Mouse (Mus musculus) MEL (cell line): ENCODE measurements at regions not wholly inside any gene's neighbourhood (a gene's known extent, or its start where the extent isn't known, plus 50 kb on each side); places are given as distances from the start of the nearest gene placed in this dataset.

Source experiments
- DNase-seq: peaks from one replicate; pipeline ENCODE4 v3.0.0; 2011; ENCODE audit warnings: low read depth, low spot score
- H3K27ac ChIP-seq: 2 replicates; pipeline ENCODE4 v1.5.1; 2012; ENCODE audit warnings: low read depth, mild to moderate bottlenecking, control low read depth, low read length, moderate library complexity; ENCODE audit not compliant: control insufficient read depth
- H3K27me3 ChIP-seq, 2 experiments: fragments of 150-350 bp in 1 of 2; sonication (generic) in 1 of 2; 2 replicates each; pipeline ENCODE4 v1.6.1; 2012; ENCODE audit warnings: low read length in 2 of 2, mild to moderate bottlenecking in 2 of 2, improper control_type of control experiment in 1 of 2, moderate library complexity in 1 of 2; ENCODE audit not compliant: insufficient read depth in 2 of 2, control insufficient read depth in 1 of 2
- H3K36me3 ChIP-seq, 2 experiments: 2 replicates each; pipeline ENCODE4 v1.6.1; 2012 to 2014; ENCODE audit warnings: low read length in 2 of 2, improper control_type of control experiment in 1 of 2, inconsistent platforms in 1 of 2, mild to moderate bottlenecking in 1 of 2; ENCODE audit not compliant: insufficient read depth in 2 of 2, control insufficient read depth in 1 of 2
- H3K4me1 ChIP-seq, 2 experiments: fragments of 150-350 bp in 1 of 2; sonication (generic) in 1 of 2; 2 replicates each; pipeline ENCODE4 v1.6.1; 2012; ENCODE audit warnings: low read length in 2 of 2, improper control_type of control experiment in 1 of 2, mild to moderate bottlenecking in 1 of 2; ENCODE audit not compliant: insufficient read depth in 2 of 2, control insufficient read depth in 1 of 2
- H3K4me3 ChIP-seq, 2 experiments: fragments of 150-350 bp in 1 of 2; sonication (generic) in 1 of 2; 2 replicates each; pipeline ENCODE4 v1.5.1; 2012; ENCODE audit warnings: low read depth in 2 of 2, low read length in 2 of 2, mild to moderate bottlenecking in 2 of 2, moderate library complexity in 2 of 2, control low read depth in 1 of 2, improper control_type of control experiment in 1 of 2; ENCODE audit not compliant: control insufficient read depth in 1 of 2, insufficient read depth in 1 of 2
- H3K79me2 ChIP-seq: 2 replicates; pipeline ENCODE4 v1.6.1; 2012; ENCODE audit warnings: mild to moderate bottlenecking, low read length, moderate library complexity; ENCODE audit not compliant: control insufficient read depth, poor library complexity, insufficient read depth
- H3K9ac ChIP-seq: 2 replicates; pipeline ENCODE4 v1.6.1; 2012; ENCODE audit warnings: low read depth, mild to moderate bottlenecking, control low read depth, low read length, moderate library complexity; ENCODE audit not compliant: control insufficient read depth, poor library complexity, severe bottlenecking
- H3K9me3 ChIP-seq: fragments of 150-350 bp; sonication (generic); replicated peaks from 2 replicates; pipeline ENCODE4 v1.6.1; 2012; ENCODE audit warnings: mild to moderate bottlenecking, low read length, improper control_type of control experiment, moderate library complexity; ENCODE audit not compliant: insufficient read depth
- CHD1 ChIP-seq: IDR thresholded peaks from 2 replicates; pipeline ENCODE4 v1.6.1; 2012; ENCODE audit warnings: low read depth, mild to moderate bottlenecking, inconsistent platforms, low read length, improper control_type of control experiment
- CHD2 ChIP-seq: IDR thresholded peaks from 2 replicates; pipeline ENCODE4 v1.6.1; 2011; ENCODE audit warnings: low read length, improper control_type of control experiment
- E2F4 ChIP-seq: IDR thresholded peaks from 2 replicates; pipeline ENCODE4 v1.6.1; 2011; ENCODE audit warnings: low read depth, low read length, improper control_type of control experiment, borderline replicate concordance
- JUND ChIP-seq: IDR thresholded peaks from 2 replicates; pipeline ENCODE4 v1.6.1; 2011; ENCODE audit warnings: low read depth, mild to moderate bottlenecking, improper control_type of control experiment, low read length
- MAX ChIP-seq: IDR thresholded peaks from 2 replicates; pipeline ENCODE4 v1.6.1; 2011; ENCODE audit warnings: low read length, improper control_type of control experiment
- MAZ ChIP-seq: IDR thresholded peaks from 2 replicates; pipeline ENCODE4 v1.6.1; 2012; ENCODE audit warnings: low read depth, mild to moderate bottlenecking, inconsistent platforms, low read length, improper control_type of control experiment
- MEF2A ChIP-seq: IDR thresholded peaks from 2 replicates; pipeline ENCODE4 v1.6.1; 2014; ENCODE audit warnings: low read depth, mild to moderate bottlenecking, inconsistent platforms, low read length, improper control_type of control experiment; ENCODE audit not compliant: poor library complexity, insufficient replicate concordance, severe bottlenecking; ENCODE audit errors: extremely low read depth
- MYB ChIP-seq: IDR thresholded peaks from 2 replicates; pipeline ENCODE4 v1.6.1; 2011; ENCODE audit warnings: mild to moderate bottlenecking, low read depth, low read length, improper control_type of control experiment
- MYC ChIP-seq: IDR thresholded peaks from 2 replicates; pipeline ENCODE4 v1.6.1; 2011; ENCODE audit warnings: low read depth, mild to moderate bottlenecking, low read length, improper control_type of control experiment, moderate library complexity
- NRF1 ChIP-seq: IDR thresholded peaks from 2 replicates; pipeline ENCODE4 v1.6.1; 2014; ENCODE audit warnings: low read depth, mild to moderate bottlenecking, inconsistent platforms, low read length, improper control_type of control experiment, moderate library complexity; ENCODE audit not compliant: poor library complexity, insufficient read depth, severe bottlenecking
- POLR2A ChIP-seq, 2 experiments: IDR thresholded peaks; 2 replicates each; pipeline ENCODE4 v1.6.1; 2011 to 2012; ENCODE audit warnings: low read length in 2 of 2, mild to moderate bottlenecking in 2 of 2, control low read depth in 1 of 2, improper control_type of control experiment in 1 of 2, low read depth in 1 of 2, moderate library complexity in 1 of 2; ENCODE audit not compliant: control insufficient read depth in 1 of 2, insufficient read depth in 1 of 2, poor library complexity in 1 of 2
- POLR2AphosphoS2 ChIP-seq: IDR thresholded peaks from 2 replicates; pipeline ENCODE4 v1.6.1; 2011; ENCODE audit warnings: low read length, improper control_type of control experiment
- POLR2AphosphoS5 ChIP-seq: IDR thresholded peaks from 2 replicates; pipeline ENCODE4 v1.6.1; 2012; ENCODE audit warnings: low read depth, borderline replicate concordance, mild to moderate bottlenecking, inconsistent platforms, low read length, moderate library complexity, mixed read lengths
- SIN3A ChIP-seq: IDR thresholded peaks from 2 replicates; pipeline ENCODE4 v1.6.1; 2012; ENCODE audit warnings: low read length, improper control_type of control experiment, inconsistent platforms
- TBP ChIP-seq: IDR thresholded peaks from 2 replicates; pipeline ENCODE4 v1.8.0; 2011; ENCODE audit warnings: low read depth, low read length, improper control_type of control experiment
- USF1 ChIP-seq: IDR thresholded peaks from 2 replicates; pipeline ENCODE4 v1.6.1; 2014; ENCODE audit warnings: low read depth, mild to moderate bottlenecking, inconsistent platforms, low read length, improper control_type of control experiment, moderate library complexity
- ZC3H11A ChIP-seq: IDR thresholded peaks from 2 replicates; pipeline ENCODE4 v1.6.1; 2012; ENCODE audit warnings: low read depth, mild to moderate bottlenecking, inconsistent platforms, low read length, improper control_type of control experiment
- ZMIZ1 ChIP-seq: IDR thresholded peaks from 2 replicates; pipeline ENCODE4 v1.6.1; 2012; ENCODE audit warnings: low read depth, mild to moderate bottlenecking, inconsistent platforms, low read length, improper control_type of control experiment, moderate library complexity

DNA sequence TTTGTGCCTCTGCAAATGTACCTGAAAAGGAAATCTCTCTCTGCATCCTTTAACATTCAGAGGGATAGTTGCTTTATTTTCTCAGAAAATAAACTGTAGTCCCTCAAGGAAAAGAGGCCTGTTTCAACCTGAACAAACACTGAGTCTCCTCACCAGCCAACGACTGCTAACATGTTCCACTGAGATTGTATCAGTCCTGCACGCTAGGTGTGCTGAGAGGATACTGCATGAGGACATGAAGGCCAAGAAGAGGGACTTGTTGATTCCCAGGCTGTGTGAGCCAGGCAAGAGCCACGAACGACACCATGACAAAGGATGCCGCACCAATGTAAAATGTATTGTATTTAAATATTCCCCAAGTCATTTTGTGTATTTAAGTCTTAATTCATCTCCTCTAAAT, 65.2 kb downstream of the Gm4791 start:
- no peaks in the 10 kb centered on the region for H3K4me1 ChIP-seq
- TF ChIP-seq MEF2A (no peak), E2F4 (no peak), MAX (no peak), CHD2 (no peak), MAZ (no peak), TBP (no peak), USF1 (no peak), NRF1 (no peak), ZMIZ1 (no peak), JUND (no peak), ZC3H11A (no peak), MYC (no peak), SIN3A (no peak), MYB (no peak)
- H3K36me3 ChIP-seq, result no peaks in the 10 kb centered on the region
- H3K27me3 ChIP-seq, result no peaks in the 10 kb centered on the region
- H3K9ac ChIP-seq, result no peak overlapping the region
- H3K79me2 ChIP-seq, result no peaks in the 10 kb centered on the region
- no peak overlapping the region for H3K27ac ChIP-seq
- DNase-seq, result no peak
- no peaks in the 10 kb centered on the region for H3K9me3 ChIP-seq
- H3K4me3 ChIP-seq, result no peak overlapping the region

DNA sequence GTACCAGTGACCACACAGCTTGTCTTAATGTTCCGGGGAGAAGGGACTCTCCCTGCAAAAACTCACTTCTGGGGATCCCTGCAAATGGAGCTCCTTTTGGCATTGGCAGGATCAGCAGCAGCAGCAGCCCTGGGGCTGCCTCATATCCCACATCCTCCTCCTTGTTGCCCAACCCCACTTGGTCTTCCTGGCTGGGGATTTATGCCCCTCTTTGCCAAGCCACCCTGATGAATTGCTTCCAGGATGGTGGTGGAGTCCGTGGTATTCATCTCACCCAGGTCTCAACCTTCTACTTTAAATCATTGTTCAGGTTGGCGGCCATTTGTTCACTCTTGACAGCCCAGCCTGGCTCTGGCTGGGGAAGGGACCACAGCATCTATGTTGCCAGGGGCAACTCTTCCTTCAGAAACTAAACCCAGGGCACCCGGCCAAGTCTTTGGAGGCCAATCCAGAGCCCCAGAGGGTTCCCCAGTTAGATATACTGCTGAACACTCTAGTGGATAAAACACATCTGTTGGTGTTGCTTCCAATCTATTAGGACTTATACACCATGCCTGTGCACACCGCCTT, 66.0 kb downstream of the Gm4791 start:
- H3K27me3 ChIP-seq, result no peaks in the 10 kb centered on the region
- no peaks in the 10 kb centered on the region for H3K9me3 ChIP-seq
- no peak overlapping the region for H3K9ac ChIP-seq
- H3K4me3 ChIP-seq, result no peak overlapping the region
- no peak overlapping the region for H3K27ac ChIP-seq
- H3K36me3 ChIP-seq, result no peaks in the 10 kb centered on the region
- TF ChIP-seq CHD2 (no peak), CHD1 (no peak), POLR2AphosphoS5 (no peak), POLR2AphosphoS2 (no peak), MAZ (no peak), ZMIZ1 (no peak), POLR2A (IDR thresholded peaks at IDR 0.05; ENCODE audit: control insufficient read depth in 1 of 2, insufficient read depth in 1 of 2, low read depth in 1 of 2, low read length in 2 of 2, poor library complexity in 1 of 2) (no peak)
- no peaks in the 10 kb centered on the region for H3K79me2 ChIP-seq
- no peak for DNase-seq
- no peaks in the 10 kb centered on the region for H3K4me1 ChIP-seq
